Mouse (Mus musculus) kidney, postnatal 14 days (tissue): Measurements from ENCODE around the gene Pgr.
A peak's percentile ranks its signal among the peaks of the same experiment; 100 is the strongest.

Experiments used
- DNase-seq: peaks from one replicate; pipeline ENCODE4 v3.0.0; 2022; ENCODE audit warnings: mixed read lengths

Pgr gene

GRCm38 (mm10) chr9:8899616-8900202 is at the start of gene Pgr:
Pgr (plus strand) TSS chr9:8899833.
- DNase-seq, result peak; percentile 20

GRCm38 (mm10) chr9:8857455-8857854 is 42.2 kb upstream of the Pgr start:
- DNase-seq, result no peak

GRCm38 (mm10) chr9:8868511-8868910 is 31.1 kb upstream of the Pgr start:
- DNase-seq, result no peak

- no peak for DNase-seq
Measured at GRCm38 (mm10) chr9:8895205-8895604, 4.4 kb upstream of the Pgr start.

GRCm38 (mm10) chr9:8900203-8901012 is 775 bp downstream of the Pgr start:
- DNase-seq, result peak; percentile 44

- DNase-seq, result peak; percentile 12
Measured at GRCm38 (mm10) chr9:8901013-8901646, 1.5 kb downstream of the Pgr start.

GRCm38 (mm10) chr9:8901647-8902131 is 2.1 kb downstream of the Pgr start:
- peak; percentile 47 for DNase-seq

- DNase-seq, result peak; percentile 1
Measured at GRCm38 (mm10) chr9:8902277-8902676, 2.6 kb downstream of the Pgr start.

- DNase-seq, result no peak
Measured at GRCm38 (mm10) chr9:8927561-8927960, 27.9 kb downstream of the Pgr start.

GRCm38 (mm10) chr9:8937753-8938152 is 38.1 kb downstream of the Pgr start:
- DNase-seq, result no peak

- DNase-seq, result no peak
Measured at GRCm38 (mm10) chr9:8953306-8953705, 53.7 kb downstream of the Pgr start.

GRCm38 (mm10) chr9:8964512-8965133 is 65.0 kb downstream of the Pgr start:
- DNase-seq, result peak; percentile 52

- peak; percentile 5 for DNase-seq
Measured at GRCm38 (mm10) chr9:8970240-8970639, 70.6 kb downstream of the Pgr start.

GRCm38 (mm10) chr9:8971491-8971890 is 71.9 kb downstream of the Pgr start, which contains the start of gene Gm16485:
Gm16485 (plus strand) TSS chr9:8971791.
- DNase-seq, result no peak

GRCm38 (mm10) chr9:8977775-8978174 is 78.1 kb downstream of the Pgr start:
- DNase-seq, result no peak

- no peak for DNase-seq
Measured at GRCm38 (mm10) chr9:8982315-8982714, 82.7 kb downstream of the Pgr start.

- no peak for DNase-seq
Measured at GRCm38 (mm10) chr9:8996494-8996893, 96.9 kb downstream of the Pgr start.

GRCm38 (mm10) chr9:9001170-9001569 is 101.5 kb downstream of the Pgr start:
- no peak for DNase-seq

- no peak for DNase-seq
Measured at GRCm38 (mm10) chr9:9015108-9015507, 115.5 kb downstream of the Pgr start.
